Mouse (Mus musculus): ENCODE measurements around the gene Klhl40. TPM values are rescaled to one million over a fixed set of nuclear protein-coding genes. Genes with fewer than 3 reads are reported as not detected.

The Klhl40 gene
- polyA plus RNA-seq, 1 experiment = 0.06 TPM

GRCm38 (mm10) chr9:121775951-121776350, 1.5 kb upstream of the Klhl40 start:
- DNase-seq (ENCODE audit: low read depth, low spot score) = no peak
- WGBS = 78% methylated on average over 10 of the region's 10 CpGs

- DNase-seq (ENCODE audit: low read depth, low spot score) = no peak
- 68% methylated on average over 7 of the region's 7 CpGs for WGBS
Observed at GRCm38 (mm10) chr9:121776511-121776910, 896 bp upstream of the Klhl40 start.

GRCm38 (mm10) chr9:121778066-121778624, 738 bp downstream of the Klhl40 start:
- 13% methylated on average over 54 of the region's 54 CpGs for WGBS
- DNase-seq (ENCODE audit: low read depth, low spot score) = no peak

GRCm38 (mm10) chr9:121784801-121785200, 7.4 kb downstream of the Klhl40 start:
- WGBS = 75% methylated on average over 12 of the region's 12 CpGs
- DNase-seq (ENCODE audit: low read depth, low spot score) = no peak

- 79% methylated on average over 8 of the region's 8 CpGs for WGBS
- no peak for DNase-seq (ENCODE audit: low read depth, low spot score)
Observed at GRCm38 (mm10) chr9:121785261-121785660, 7.9 kb downstream of the Klhl40 start.

GRCm38 (mm10) chr9:121786359-121786758, 9.0 kb downstream of the Klhl40 start:
- 77% methylated on average over 2 of the region's 2 CpGs for WGBS
- no peak for DNase-seq (ENCODE audit: low read depth, low spot score)

GRCm38 (mm10) chr9:121791206-121791605, 13.8 kb downstream of the Klhl40 start:
- 22% methylated on average over 5 of the region's 5 CpGs for WGBS
- DNase-seq (ENCODE audit: low read depth, low spot score) = no peak

- WGBS = 49% methylated on average over 24 of the region's 24 CpGs
- DNase-seq (ENCODE audit: low read depth, low spot score) = no peak
Observed at GRCm38 (mm10) chr9:121791757-121792521, 14.5 kb downstream of the Klhl40 start, which contains the start of gene Hhatl. TSS of gene Hhatl (minus strand) at chr9:121792507.

GRCm38 (mm10) chr9:121794972-121795539, 17.6 kb downstream of the Klhl40 start:
- 40% methylated on average over 1 of the region's 1 CpGs for WGBS
- no peak for DNase-seq (ENCODE audit: low read depth, low spot score)

- DNase-seq (ENCODE audit: low read depth, low spot score) = peak; percentile 31
- WGBS = 13% methylated on average over 12 of the region's 12 CpGs
Observed at GRCm38 (mm10) chr9:121797722-121798121, 20.3 kb downstream of the Klhl40 start.

- DNase-seq (ENCODE audit: low read depth, low spot score) = no peak
- 44% methylated on average over 6 of the region's 6 CpGs for WGBS
Observed at GRCm38 (mm10) chr9:121798887-121799520, 21.6 kb downstream of the Klhl40 start.

GRCm38 (mm10) chr9:121802747-121803146, 25.3 kb downstream of the Klhl40 start:
- 56% methylated on average over 7 of the region's 7 CpGs for WGBS
- DNase-seq (ENCODE audit: low read depth, low spot score) = no peak

GRCm38 (mm10) chr9:121807546-121807945, 30.1 kb downstream of the Klhl40 start:
- DNase-seq (ENCODE audit: low read depth, low spot score) = no peak
- 72% methylated on average over 1 of the region's 1 CpGs for WGBS

- 74% methylated on average over 7 of the region's 7 CpGs for WGBS
Observed at GRCm38 (mm10) chr9:121807947-121808346, 30.5 kb downstream of the Klhl40 start.

GRCm38 (mm10) chr9:121808511-121808910, 31.1 kb downstream of the Klhl40 start:
- no peak for DNase-seq (ENCODE audit: low read depth, low spot score)
- 67% methylated on average over 3 of the region's 3 CpGs for WGBS

More at GRCm38 (mm10) chr9:121807947-121808346, 30.5 kb downstream of the Klhl40 start:
- DNase-seq (ENCODE audit: low read depth, low spot score) = no peak

- DNase-seq (ENCODE audit: low read depth, low spot score) = no peak
- 50% methylated on average over 15 of the region's 15 CpGs for whole genome bisulfite sequencing
Observed at GRCm38 (mm10) chr9:121810081-121810821, 32.8 kb downstream of the Klhl40 start.

GRCm38 (mm10) chr9:121815183-121815582, 37.8 kb downstream of the Klhl40 start:
- no peak for DNase-seq (ENCODE audit: low read depth, low spot score)
- 46% methylated on average over 6 of the region's 6 CpGs for WGBS

- DNase-seq (ENCODE audit: low read depth, low spot score) = no peak
- WGBS = 42% methylated on average over 9 of the region's 9 CpGs
Observed at GRCm38 (mm10) chr9:121819073-121819770, 41.8 kb downstream of the Klhl40 start.
